Mouse (Mus musculus): ENCODE results near the gene Galnt6. TPM values are rescaled to one million over a fixed set of nuclear protein-coding genes. Genes with fewer than 3 reads are reported as not detected.

The Galnt6 gene
- polyA plus RNA-seq, 1 experiment from 2014 or later, result 0.15 TPM

GRCm38 (mm10) chr15:100669337-100669736 is 59.8 kb downstream of the Galnt6 start, which contains the start of gene Bin2:
Gene Bin2, minus strand, starts transcription at chr15:100669553.
- H3K36me3 ChIP-seq (ENCODE audit: control insufficient read depth, insufficient read depth, low read length), result no peaks in the 10 kb centered on the region
- ATAC-seq (ENCODE audit: low FRiP score), result no peak
- 83% methylated on average over 20 of the region's 20 CpGs for WGBS

GRCm38 (mm10) chr15:100667871-100668545 is 61.2 kb downstream of the Galnt6 start:
- WGBS, result 88% methylated on average over 5 of the region's 5 CpGs
- no peak overlapping the region for H3K27ac ChIP-seq (ENCODE audit: low read depth, low read length)
- H3K4me3 ChIP-seq (ENCODE audit: low read depth, low read length), result no peak overlapping the region
- H3K4me2 ChIP-seq (replicated peaks; ENCODE audit: low read depth, low read length), result no peak overlapping the region
- no peak overlapping the region for H3K9ac ChIP-seq (ENCODE audit: low read depth, low read length)
- H3K4me1 ChIP-seq (replicated peaks; ENCODE audit: control insufficient read depth, insufficient read depth, low read length), result no peaks in the 10 kb centered on the region
- ATAC-seq (ENCODE audit: low FRiP score) (no peak), DNase-seq (ENCODE audit: low spot score) (no peak)
- no peaks in the 10 kb centered on the region for H3K27me3 ChIP-seq (ENCODE audit: control insufficient read depth, insufficient read depth, low read length)
- H3K9me3 ChIP-seq (ENCODE audit: control insufficient read depth, low read length), result no peaks in the 10 kb centered on the region
- H3K36me3 ChIP-seq (ENCODE audit: control insufficient read depth, insufficient read depth, low read length), result no peaks in the 10 kb centered on the region

More at GRCm38 (mm10) chr15:100669337-100669736, 59.8 kb downstream of the Galnt6 start, which contains the start of gene Bin2:
- Histone ChIP-seq H3K4me2 (replicated peaks; ENCODE audit: low read depth, low read length) (no peak within 1 kb of the TSS), H3K4me3 (ENCODE audit: low read depth, low read length) (no peak within 1 kb of the TSS), H3K9me3 (ENCODE audit: control insufficient read depth, low read length) (no peaks in the 10 kb centered on the region), H3K27me3 (ENCODE audit: control insufficient read depth, insufficient read depth, low read length) (no peaks in the 10 kb centered on the region), H3K27ac (ENCODE audit: low read depth, low read length) (no peak within 1 kb of the TSS), H3K4me1 (replicated peaks; ENCODE audit: control insufficient read depth, insufficient read depth, low read length) (no peaks in the 10 kb centered on the region; the same call in 1 of the 2 replicates), H3K9ac (ENCODE audit: low read depth, low read length) (no peak within 1 kb of the TSS)
- no peak for DNase-seq (ENCODE audit: low spot score)

GRCm38 (mm10) chr15:100667420-100667819 is 61.8 kb downstream of the Galnt6 start:
- ATAC-seq (ENCODE audit: low FRiP score), result no peak
- Histone ChIP-seq H3K9ac (ENCODE audit: low read depth, low read length) (no peak overlapping the region), H3K27me3 (ENCODE audit: control insufficient read depth, insufficient read depth, low read length) (no peaks in the 10 kb centered on the region), H3K4me2 (replicated peaks; ENCODE audit: low read depth, low read length) (no peak overlapping the region), H3K4me1 (replicated peaks; ENCODE audit: control insufficient read depth, insufficient read depth, low read length) (no peaks in the 10 kb centered on the region), H3K36me3 (ENCODE audit: control insufficient read depth, insufficient read depth, low read length) (no peaks in the 10 kb centered on the region), H3K27ac (ENCODE audit: low read depth, low read length) (no peak overlapping the region), H3K9me3 (ENCODE audit: control insufficient read depth, low read length) (no peaks in the 10 kb centered on the region), H3K4me3 (ENCODE audit: low read depth, low read length) (no peak overlapping the region)
- WGBS, result 54% methylated on average over 6 of the region's 6 CpGs
- no peak for DNase-seq (ENCODE audit: low spot score)

GRCm38 (mm10) chr15:100666851-100667250 is 62.3 kb downstream of the Galnt6 start:
- ATAC-seq (ENCODE audit: low FRiP score), result no peak
- Histone ChIP-seq H3K9ac (ENCODE audit: low read depth, low read length) (no peak overlapping the region), H3K27ac (ENCODE audit: low read depth, low read length) (no peak overlapping the region), H3K9me3 (ENCODE audit: control insufficient read depth, low read length) (no peaks in the 10 kb centered on the region), H3K27me3 (ENCODE audit: control insufficient read depth, insufficient read depth, low read length) (no peaks in the 10 kb centered on the region), H3K36me3 (ENCODE audit: control insufficient read depth, insufficient read depth, low read length) (no peaks in the 10 kb centered on the region), H3K4me1 (replicated peaks; ENCODE audit: control insufficient read depth, insufficient read depth, low read length) (no peaks in the 10 kb centered on the region), H3K4me2 (replicated peaks; ENCODE audit: low read depth, low read length) (no peak overlapping the region), H3K4me3 (ENCODE audit: low read depth, low read length) (no peak overlapping the region)
- no peak for DNase-seq (ENCODE audit: low spot score)
- WGBS, result 29% methylated on average over 12 of the region's 12 CpGs

- Histone ChIP-seq H3K36me3 (ENCODE audit: control insufficient read depth, insufficient read depth, low read length) (no peaks in the 10 kb centered on the region), H3K9me3 (ENCODE audit: control insufficient read depth, low read length) (no peaks in the 10 kb centered on the region), H3K4me2 (replicated peaks; ENCODE audit: low read depth, low read length) (no peak overlapping the region; the same call in 1 of the 2 replicates), H3K4me1 (replicated peaks; ENCODE audit: control insufficient read depth, insufficient read depth, low read length) (no peaks in the 10 kb centered on the region), H3K27me3 (ENCODE audit: control insufficient read depth, insufficient read depth, low read length) (no peaks in the 10 kb centered on the region), H3K4me3 (ENCODE audit: low read depth, low read length) (no peak overlapping the region), H3K9ac (ENCODE audit: low read depth, low read length) (no peak overlapping the region), H3K27ac (ENCODE audit: low read depth, low read length) (no peak overlapping the region)
- no peak for DNase-seq (ENCODE audit: low spot score)
- WGBS, result 9% methylated on average over 7 of the region's 7 CpGs
- ATAC-seq (ENCODE audit: low FRiP score), result no peak
Measured at GRCm38 (mm10) chr15:100666219-100666696, 62.9 kb downstream of the Galnt6 start.

- Histone ChIP-seq H3K27me3 (ENCODE audit: control insufficient read depth, insufficient read depth, low read length) (no peaks in the 10 kb centered on the region), H3K4me2 (replicated peaks; ENCODE audit: low read depth, low read length) (no peak overlapping the region; the same call in 1 of the 2 replicates), H3K9me3 (ENCODE audit: control insufficient read depth, low read length) (no peaks in the 10 kb centered on the region), H3K27ac (ENCODE audit: low read depth, low read length) (no peak overlapping the region), H3K36me3 (ENCODE audit: control insufficient read depth, insufficient read depth, low read length) (no peaks in the 10 kb centered on the region), H3K9ac (ENCODE audit: low read depth, low read length) (no peak overlapping the region), H3K4me3 (ENCODE audit: low read depth, low read length) (no peak overlapping the region), H3K4me1 (replicated peaks; ENCODE audit: control insufficient read depth, insufficient read depth, low read length) (no peaks in the 10 kb centered on the region)
- DNase-seq (ENCODE audit: low spot score), result no peak
- ATAC-seq (ENCODE audit: low FRiP score), result no peak
- WGBS, result 44% methylated on average over 9 of the region's 9 CpGs
Measured at GRCm38 (mm10) chr15:100665411-100666218, 63.6 kb downstream of the Galnt6 start.

- DNase-seq (ENCODE audit: low spot score) (no peak), ATAC-seq (ENCODE audit: low FRiP score) (no peak)
- WGBS, result 83% methylated on average over 9 of the region's 9 CpGs
- no peaks in the 10 kb centered on the region for H3K27me3 ChIP-seq (ENCODE audit: control insufficient read depth, insufficient read depth, low read length)
- no peak overlapping the region for H3K4me3 ChIP-seq (ENCODE audit: low read depth, low read length)
- no peaks in the 10 kb centered on the region for H3K4me1 ChIP-seq (replicated peaks; ENCODE audit: control insufficient read depth, insufficient read depth, low read length)
- no peak overlapping the region for H3K9ac ChIP-seq (ENCODE audit: low read depth, low read length)
- no peak overlapping the region for H3K27ac ChIP-seq (ENCODE audit: low read depth, low read length)
- H3K4me2 ChIP-seq (replicated peaks; ENCODE audit: low read depth, low read length), result no peak overlapping the region
- H3K36me3 ChIP-seq (ENCODE audit: control insufficient read depth, insufficient read depth, low read length), result no peaks in the 10 kb centered on the region
- no peaks in the 10 kb centered on the region for H3K9me3 ChIP-seq (ENCODE audit: control insufficient read depth, low read length)
Measured at GRCm38 (mm10) chr15:100664813-100665274, 64.3 kb downstream of the Galnt6 start.

GRCm38 (mm10) chr15:100660805-100661204 is 68.4 kb downstream of the Galnt6 start:
- WGBS, result 90% methylated on average over 5 of the region's 5 CpGs

More at GRCm38 (mm10) chr15:100660805-100661204, 68.4 kb downstream of the Galnt6 start:
- ATAC-seq (ENCODE audit: low FRiP score), result no peak
- no peaks in the 10 kb centered on the region for H3K36me3 ChIP-seq (ENCODE audit: control insufficient read depth, insufficient read depth, low read length)
- DNase-seq (ENCODE audit: low spot score), result no peak
- no peaks in the 10 kb centered on the region for H3K4me1 ChIP-seq (replicated peaks; ENCODE audit: control insufficient read depth, insufficient read depth, low read length)
- no peak overlapping the region for H3K9ac ChIP-seq (ENCODE audit: low read depth, low read length)
- H3K27me3 ChIP-seq (ENCODE audit: control insufficient read depth, insufficient read depth, low read length), result no peaks in the 10 kb centered on the region
- no peaks in the 10 kb centered on the region for H3K9me3 ChIP-seq (ENCODE audit: control insufficient read depth, low read length)
- H3K4me2 ChIP-seq (replicated peaks; ENCODE audit: low read depth, low read length), result no peak overlapping the region
- no peak overlapping the region for H3K27ac ChIP-seq (ENCODE audit: low read depth, low read length)
- no peak overlapping the region for H3K4me3 ChIP-seq (ENCODE audit: low read depth, low read length)

All from hindbrain, embryonic 11.5 days (tissue).